Mouse (Mus musculus): ENCODE data around the gene Olfr555. TPM values are rescaled to one million over a fixed set of nuclear protein-coding genes. Genes with fewer than 3 reads are reported as not detected.
"Not testable (repeated sequence)": the region's sequence is repeated elsewhere in the genome, so short reads cannot be mapped to it uniquely, and the experiment has no call there.

The Olfr555 gene
- polyA plus RNA-seq (2012; rRNA removed), result not detected in 2 replicates

DNA sequence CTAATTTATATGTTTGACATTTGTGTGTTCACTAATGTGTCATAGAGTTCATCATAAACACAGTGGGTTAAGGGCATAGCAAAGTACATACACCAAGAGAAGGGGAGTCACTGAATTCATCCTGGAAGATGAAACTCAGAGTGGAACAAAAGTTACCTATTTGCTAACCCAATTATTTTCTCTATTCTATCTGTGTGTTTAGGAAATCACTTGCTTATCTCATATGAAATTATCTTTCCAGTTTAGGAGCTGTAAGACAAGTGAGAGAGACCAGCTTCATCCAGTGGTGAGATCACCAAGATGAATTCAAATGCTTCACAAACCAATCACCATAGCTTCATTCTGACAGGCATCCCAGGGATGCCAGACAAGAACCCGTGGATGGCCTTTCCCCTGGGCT is at the start of gene Olfr555:
Gene Olfr555 (plus strand): TSS at position 301 of the 400 bp plus-strand sequence.
- DNase-seq (ENCODE audit: low read depth in 1 of 2, low spot score in 2 of 2), result no peak
- Histone ChIP-seq H3K4me3 (ENCODE audit: extremely low read depth, insufficient read depth, insufficient read length) (no peak within 1 kb of the TSS), H3K27ac (ENCODE audit: insufficient read depth, low read length) (no peak within 1 kb of the TSS), H3K36me3 (ENCODE audit: control insufficient read depth, insufficient read depth, low read length) (no peaks in the 10 kb centered on the region), H3K4me1 (ENCODE audit: control insufficient read depth, insufficient read depth, insufficient read length) (no peaks in the 10 kb centered on the region), H3K27me3 (ENCODE audit: control insufficient read depth, insufficient read depth, low read length) (no peaks in the 10 kb centered on the region)
- no peak for TF ChIP-seq POLR2A (IDR thresholded peaks at IDR 0.05; ENCODE audit: low read depth, low read length)
- TF ChIP-seq CTCF (IDR thresholded peaks at IDR 0.05; ENCODE audit: extremely low read depth, insufficient read depth, insufficient read length, insufficient replicate concordance), result no peak
- WGBS, result 85% methylated on average over 1 of the region's 1 CpGs

GRCm38 (mm10) chr7:102618118-102618517 is 40.5 kb upstream of the Olfr555 start, which contains the start of gene Olfr553:
Gene Olfr553, minus strand, starts transcription at chr7:102618218.
- Histone ChIP-seq H3K36me3 (ENCODE audit: control insufficient read depth, insufficient read depth, low read length) (no peaks in the 10 kb centered on the region), H3K4me3 (ENCODE audit: extremely low read depth, insufficient read depth, insufficient read length) (no peak within 1 kb of the TSS), H3K27ac (ENCODE audit: insufficient read depth, low read length) (no peak within 1 kb of the TSS), H3K4me1 (ENCODE audit: control insufficient read depth, insufficient read depth, insufficient read length) (no peaks in the 10 kb centered on the region), H3K27me3 (ENCODE audit: control insufficient read depth, insufficient read depth, low read length) (no peaks in the 10 kb centered on the region)
- TF ChIP-seq CTCF (IDR thresholded peaks at IDR 0.05; ENCODE audit: extremely low read depth, insufficient read depth, insufficient read length, insufficient replicate concordance) (no peak), POLR2A (IDR thresholded peaks at IDR 0.05; ENCODE audit: low read depth, low read length) (no peak)
- DNase-seq (ENCODE audit: low read depth in 1 of 2, low spot score in 2 of 2), result no peak

DNA sequence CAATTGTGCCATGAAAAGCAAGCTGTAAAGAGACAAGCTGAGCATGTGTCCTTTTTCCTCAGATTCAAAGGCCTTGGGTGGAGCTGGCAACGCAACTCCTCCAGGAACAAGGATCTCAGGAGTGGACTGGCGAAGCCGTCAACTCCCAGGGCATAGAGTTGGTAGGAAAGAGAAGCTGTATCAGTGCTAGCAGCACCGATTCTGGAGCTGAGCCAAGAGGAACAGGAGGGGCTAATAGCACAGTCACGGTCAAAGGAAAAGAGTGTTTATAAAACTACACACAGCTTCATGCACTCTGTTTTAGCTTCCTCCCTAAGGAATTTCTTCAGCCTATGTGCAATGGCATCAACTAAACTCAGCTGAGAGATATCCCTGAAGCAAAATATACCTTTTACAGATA is 39.0 kb upstream of the Olfr555 start:
- WGBS, result 52% methylated on average over 5 of the region's 5 CpGs
- TF ChIP-seq CTCF (IDR thresholded peaks at IDR 0.05; ENCODE audit: extremely low read depth, insufficient read depth, insufficient read length, insufficient replicate concordance), result no peak
- TF ChIP-seq POLR2A (IDR thresholded peaks at IDR 0.05; ENCODE audit: low read depth, low read length), result no peak
- H3K4me3 ChIP-seq (ENCODE audit: extremely low read depth, insufficient read depth, insufficient read length), result no peak overlapping the region
- no peak overlapping the region for H3K27ac ChIP-seq (ENCODE audit: insufficient read depth, low read length)
- H3K27me3 ChIP-seq (ENCODE audit: control insufficient read depth, insufficient read depth, low read length), result no peaks in the 10 kb centered on the region
- H3K36me3 ChIP-seq (ENCODE audit: control insufficient read depth, insufficient read depth, low read length), result no peaks in the 10 kb centered on the region
- H3K4me1 ChIP-seq (ENCODE audit: control insufficient read depth, insufficient read depth, insufficient read length), result no peaks in the 10 kb centered on the region
- DNase-seq (ENCODE audit: low read depth in 1 of 2, low spot score in 2 of 2), result no peak

GRCm38 (mm10) chr7:102620368-102620767 is 38.3 kb upstream of the Olfr555 start:
- WGBS, result 93% methylated on average over 19 of the region's 19 CpGs
- not testable (repeated sequence) for H3K27me3 ChIP-seq (ENCODE audit: control insufficient read depth, insufficient read depth, low read length); DNase-seq (ENCODE audit: low read depth in 1 of 2, low spot score in 2 of 2); H3K4me3 ChIP-seq (ENCODE audit: extremely low read depth, insufficient read depth, insufficient read length); H3K4me1 ChIP-seq (ENCODE audit: control insufficient read depth, insufficient read depth, insufficient read length); H3K27ac ChIP-seq (ENCODE audit: insufficient read depth, low read length); H3K36me3 ChIP-seq (ENCODE audit: control insufficient read depth, insufficient read depth, low read length)

DNA sequence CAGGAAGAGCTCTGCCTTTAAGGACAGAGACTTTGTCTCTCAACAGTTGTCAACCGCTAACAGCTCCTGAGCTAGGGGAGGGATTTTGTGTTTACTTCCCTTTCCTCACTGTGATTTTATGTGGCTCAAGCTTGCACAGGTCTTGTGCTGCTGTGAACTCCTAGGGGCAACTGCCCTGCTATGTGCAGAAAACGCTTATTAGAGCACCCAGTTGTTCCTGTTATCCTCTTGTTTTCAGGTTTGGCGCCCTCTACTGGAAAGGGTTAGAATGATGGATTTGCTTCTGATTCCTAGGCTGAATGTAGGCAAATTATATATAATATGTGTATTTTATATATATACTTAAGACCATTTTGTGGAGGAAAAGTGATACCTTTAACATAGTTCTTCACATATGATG is 22.0 kb upstream of the Olfr555 start:
- no peak overlapping the region for H3K4me3 ChIP-seq (ENCODE audit: extremely low read depth, insufficient read depth, insufficient read length)
- TF ChIP-seq POLR2A (IDR thresholded peaks at IDR 0.05; ENCODE audit: low read depth, low read length), result no peak
- no peak for TF ChIP-seq CTCF (IDR thresholded peaks at IDR 0.05; ENCODE audit: extremely low read depth, insufficient read depth, insufficient read length, insufficient replicate concordance)
- no peaks in the 10 kb centered on the region for H3K36me3 ChIP-seq (ENCODE audit: control insufficient read depth, insufficient read depth, low read length)
- no peaks in the 10 kb centered on the region; the same call in 1 of the 2 replicates for H3K27me3 ChIP-seq (ENCODE audit: control insufficient read depth, insufficient read depth, low read length)
- no peak overlapping the region for H3K27ac ChIP-seq (ENCODE audit: insufficient read depth, low read length)
- H3K4me1 ChIP-seq (ENCODE audit: control insufficient read depth, insufficient read depth, insufficient read length), result no peaks in the 10 kb centered on the region
- peak; percentile 37 to 55 for DNase-seq (ENCODE audit: low read depth in 1 of 2, low spot score in 2 of 2)
- WGBS, result 22% methylated on average over 3 of the region's 3 CpGs

GRCm38 (mm10) chr7:102638132-102638531 is 20.5 kb upstream of the Olfr555 start, which contains the start of gene Olfr554:
Gene Olfr554, plus strand, starts transcription at chr7:102638432.
- no peak for DNase-seq (ENCODE audit: low read depth in 1 of 2, low spot score in 2 of 2)
- WGBS, result 63% methylated on average over 1 of the region's 1 CpGs
- TF ChIP-seq CTCF (IDR thresholded peaks at IDR 0.05; ENCODE audit: extremely low read depth, insufficient read depth, insufficient read length, insufficient replicate concordance) (no peak), POLR2A (IDR thresholded peaks at IDR 0.05; ENCODE audit: low read depth, low read length) (no peak)
- no peaks in the 10 kb centered on the region; the same call in 1 of the 2 replicates for H3K27me3 ChIP-seq (ENCODE audit: control insufficient read depth, insufficient read depth, low read length)
- H3K4me3 ChIP-seq (ENCODE audit: extremely low read depth, insufficient read depth, insufficient read length), result no peak within 1 kb of the TSS
- H3K4me1 ChIP-seq (ENCODE audit: control insufficient read depth, insufficient read depth, insufficient read length), result no peaks in the 10 kb centered on the region
- H3K36me3 ChIP-seq (ENCODE audit: control insufficient read depth, insufficient read depth, low read length), result no peaks in the 10 kb centered on the region
- no peak within 1 kb of the TSS for H3K27ac ChIP-seq (ENCODE audit: insufficient read depth, low read length)

- not testable (repeated sequence) for H3K36me3 ChIP-seq (ENCODE audit: control insufficient read depth, insufficient read depth, low read length); DNase-seq (ENCODE audit: low read depth in 1 of 2, low spot score in 2 of 2); H3K27ac ChIP-seq (ENCODE audit: insufficient read depth, low read length); H3K27me3 ChIP-seq (ENCODE audit: control insufficient read depth, insufficient read depth, low read length); H3K4me1 ChIP-seq (ENCODE audit: control insufficient read depth, insufficient read depth, insufficient read length); H3K4me3 ChIP-seq (ENCODE audit: extremely low read depth, insufficient read depth, insufficient read length)
- 90% methylated on average over 4 of the region's 4 CpGs for WGBS
These were observed 13.7 kb upstream of the Olfr555 start for GRCm38 (mm10) chr7:102644945-102645344.

Data from spleen, adult 2 months (tissue).